Mouse (Mus musculus): Measurements from ENCODE around the gene Asap2.
A peak's percentile ranks its signal among the peaks of the same experiment; 100 is the strongest.

The Asap2 gene

GRCm38 (mm10) chr12:21133031-21133430 lies 142.8 kb downstream of the Asap2 start:
- DNase-seq (ENCODE audit: low spot score in 2 of 2): no peak

- DNase-seq (ENCODE audit: low spot score in 2 of 2): no peak
Measured at GRCm38 (mm10) chr12:21133972-21134859, 144.0 kb downstream of the Asap2 start.

DNA sequence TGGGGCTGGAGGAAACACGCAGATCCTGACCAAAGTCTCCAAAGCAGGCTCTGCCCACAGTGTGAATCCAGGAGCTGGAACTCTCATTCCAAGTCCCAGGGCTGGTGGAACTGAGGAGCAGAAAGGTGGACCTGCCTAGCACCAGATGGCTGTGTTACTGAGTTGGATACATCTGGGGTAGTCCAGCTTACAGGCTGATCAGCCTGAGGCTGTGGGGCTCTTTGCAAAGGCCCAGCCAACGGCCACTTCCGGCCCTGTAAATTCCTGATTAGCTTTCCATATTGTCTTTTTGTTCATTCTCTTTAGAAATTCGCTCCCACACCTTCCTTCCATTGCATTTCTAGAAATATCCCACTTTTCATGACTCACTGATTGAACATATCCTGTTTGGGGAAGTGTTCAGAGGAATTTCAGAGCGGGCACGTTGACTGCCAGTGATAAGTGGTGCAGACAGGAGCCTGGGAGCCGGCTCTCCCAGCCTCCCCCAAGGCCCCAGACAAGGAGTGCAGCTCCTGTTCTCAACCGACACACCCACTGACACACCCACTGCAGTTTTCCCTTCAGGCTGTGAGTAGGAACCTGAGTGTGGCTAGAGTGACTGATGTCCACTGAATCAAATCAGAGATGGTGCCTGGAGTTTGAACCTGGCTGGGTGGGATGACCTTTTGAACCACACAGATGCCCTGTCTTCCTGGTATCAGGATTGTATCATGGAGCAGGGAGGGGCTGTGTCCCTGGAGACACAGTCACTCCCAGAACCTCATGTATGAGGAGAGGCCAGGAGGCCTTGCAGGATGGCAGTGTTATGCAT lies 145.6 kb downstream of the Asap2 start:
- peak in 1 of 2 experiments; percentile 45 for DNase-seq (ENCODE audit: low spot score in 2 of 2)

DNA sequence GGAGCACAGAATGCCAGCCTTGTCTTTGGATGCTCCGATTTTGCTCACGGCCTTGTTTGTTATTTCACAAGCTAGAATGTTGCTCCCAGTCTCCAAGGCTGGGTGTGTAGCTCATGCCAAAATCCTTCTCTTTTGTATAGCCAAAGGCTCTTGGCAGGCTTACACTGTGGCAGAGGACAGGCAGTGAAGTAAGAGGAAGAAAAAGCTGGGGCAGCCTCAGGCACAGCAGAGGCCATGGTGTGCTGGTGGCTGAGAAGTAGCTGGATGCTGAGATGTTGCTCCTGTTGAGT lies 146.1 kb downstream of the Asap2 start:
- DNase-seq (ENCODE audit: low spot score in 2 of 2): peak; percentile 52 to 54

GRCm38 (mm10) chr12:21139560-21139959 lies 149.3 kb downstream of the Asap2 start:
- DNase-seq (ENCODE audit: low spot score in 2 of 2): no peak

GRCm38 (mm10) chr12:21140153-21140552 lies 149.9 kb downstream of the Asap2 start:
- peak; percentile 39 to 78 for DNase-seq (ENCODE audit: low spot score in 2 of 2)

- no peak for DNase-seq (ENCODE audit: low spot score in 2 of 2)
Measured at GRCm38 (mm10) chr12:21140741-21141308, 150.6 kb downstream of the Asap2 start.

- DNase-seq (ENCODE audit: low spot score in 2 of 2): no peak
Measured at GRCm38 (mm10) chr12:21141691-21142300, 151.5 kb downstream of the Asap2 start.

DNA sequence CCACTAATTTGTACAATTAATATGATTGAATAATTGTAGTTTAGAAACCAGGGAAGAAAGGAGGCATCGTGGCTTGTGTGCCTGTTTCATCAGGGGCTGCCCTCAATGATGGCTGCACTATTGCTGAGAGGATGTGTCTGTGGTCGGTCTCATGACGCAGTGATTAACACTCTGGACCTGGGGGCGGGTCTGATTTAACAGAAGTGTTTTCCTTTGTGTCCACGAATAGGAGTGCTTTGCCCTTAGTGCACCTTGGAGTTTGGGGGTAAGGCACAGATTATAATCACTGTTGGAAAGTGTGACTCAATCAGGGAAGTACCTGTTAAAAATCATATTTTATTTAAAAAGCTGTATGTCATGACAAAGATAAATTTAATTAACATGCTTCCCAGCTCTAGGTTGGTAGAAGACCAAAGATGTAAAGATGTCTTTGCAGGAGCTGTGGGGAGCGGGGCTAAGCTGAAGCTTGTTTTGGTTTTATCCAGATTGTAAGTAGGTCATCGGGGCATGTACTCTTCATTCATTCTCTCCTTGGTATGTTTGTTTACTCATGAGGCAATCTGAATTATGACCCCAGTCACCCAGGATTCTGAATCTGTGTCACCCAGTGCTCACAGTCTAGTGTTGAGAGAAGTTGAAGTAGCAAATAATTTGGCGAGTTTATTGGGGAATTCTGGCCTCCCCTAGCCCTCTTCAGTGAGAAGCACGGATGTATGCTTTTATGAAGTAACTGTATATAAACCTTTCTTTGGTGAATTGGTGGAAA lies 152.4 kb downstream of the Asap2 start:
- no peak for DNase-seq (ENCODE audit: low spot score in 2 of 2)

GRCm38 (mm10) chr12:21144602-21145001 lies 154.3 kb downstream of the Asap2 start:
- no peak for DNase-seq (ENCODE audit: low spot score in 2 of 2)

- no peak for DNase-seq (ENCODE audit: low spot score in 2 of 2)
Measured at GRCm38 (mm10) chr12:21145050-21145449, 154.8 kb downstream of the Asap2 start.

GRCm38 (mm10) chr12:21146826-21147225 lies 156.6 kb downstream of the Asap2 start:
- DNase-seq (ENCODE audit: low spot score in 2 of 2): no peak

GRCm38 (mm10) chr12:21153279-21153707 lies 163.0 kb downstream of the Asap2 start:
- DNase-seq (ENCODE audit: low spot score in 2 of 2): peak in 1 of 2 experiments; percentile 68

DNA sequence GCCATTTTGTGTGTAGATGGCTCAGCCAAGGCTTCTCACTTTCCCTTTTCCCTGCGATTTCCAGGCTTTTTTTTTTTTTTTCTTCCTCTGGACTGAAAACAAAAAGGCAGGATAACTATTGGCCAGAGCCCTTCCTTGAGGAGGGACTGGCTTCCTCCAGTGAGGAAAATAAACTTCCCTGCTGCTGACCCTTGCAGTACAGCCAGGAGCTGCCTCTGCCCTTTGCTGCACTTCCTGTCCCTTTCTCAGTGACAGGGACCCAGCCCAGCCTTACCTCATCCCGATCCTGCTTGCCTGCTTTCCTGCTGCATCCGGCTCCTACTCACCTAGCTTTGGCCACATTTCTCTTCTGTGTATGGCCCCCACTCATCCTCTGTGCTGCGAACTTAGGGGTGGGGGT lies 164.8 kb downstream of the Asap2 start:
- no peak for DNase-seq (ENCODE audit: low spot score in 2 of 2)

GRCm38 (mm10) chr12:21159304-21159703 lies 169.0 kb downstream of the Asap2 start:
- DNase-seq (ENCODE audit: low spot score in 2 of 2): no peak

GRCm38 (mm10) chr12:21160327-21160828 lies 170.1 kb downstream of the Asap2 start:
- peak in 1 of 2 experiments; percentile 45 for DNase-seq (ENCODE audit: low spot score in 2 of 2)

DNA sequence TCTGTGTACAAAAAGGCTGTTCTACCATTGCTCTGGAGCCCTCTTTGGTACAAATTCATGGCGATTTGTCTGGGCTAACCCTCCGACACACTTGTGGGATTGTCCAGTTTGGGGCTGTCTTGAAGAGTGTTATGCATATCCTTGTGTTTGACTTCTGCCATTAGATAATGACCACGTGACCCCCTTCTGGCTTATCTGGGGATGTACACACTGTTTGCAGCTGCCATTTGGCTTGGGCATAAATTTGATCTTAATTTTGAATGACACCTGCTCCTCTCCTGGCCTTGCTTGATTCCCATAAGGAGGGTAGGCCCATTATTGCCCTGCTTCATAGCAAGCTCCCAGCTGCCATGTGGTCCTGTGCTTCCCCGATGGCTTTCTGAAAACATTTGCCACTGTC lies 171.6 kb downstream of the Asap2 start:
- DNase-seq (ENCODE audit: low spot score in 2 of 2): no peak

GRCm38 (mm10) chr12:21163706-21164105 lies 173.4 kb downstream of the Asap2 start:
- no peak for DNase-seq (ENCODE audit: low spot score in 2 of 2)

GRCm38 (mm10) chr12:21164251-21164650 lies 174.0 kb downstream of the Asap2 start:
- DNase-seq (ENCODE audit: low spot score in 2 of 2): no peak

- no peak for DNase-seq (ENCODE audit: low spot score in 2 of 2)
Measured at GRCm38 (mm10) chr12:21165157-21165556, 174.9 kb downstream of the Asap2 start.

DNA sequence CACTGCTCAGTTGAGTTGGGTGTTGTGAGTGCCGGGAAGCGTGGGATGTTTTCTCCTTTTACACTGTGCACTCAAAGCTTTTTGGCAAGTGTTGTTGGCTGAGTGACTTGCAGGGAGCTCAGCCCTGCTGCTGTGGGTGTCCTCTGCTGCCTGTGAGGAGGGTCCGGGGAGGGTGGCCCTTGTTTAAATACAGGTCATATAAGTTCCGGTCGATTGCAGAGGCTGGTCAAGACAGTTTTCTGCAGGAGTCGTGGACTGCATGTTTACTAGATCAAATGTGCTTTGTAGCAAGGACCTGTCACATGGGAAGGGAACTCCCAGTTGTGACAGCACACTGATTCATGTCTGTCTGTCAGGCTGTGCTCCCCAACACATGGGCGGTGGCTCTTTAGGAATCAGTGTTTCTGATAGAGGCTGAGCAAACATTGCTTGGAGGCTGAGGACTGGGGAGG lies 175.7 kb downstream of the Asap2 start:
- peak in 1 of 2 experiments; percentile 56 for DNase-seq (ENCODE audit: low spot score in 2 of 2)

All from left cerebral cortex, adult 9 months (tissue).